In the genomic region with DNA sequence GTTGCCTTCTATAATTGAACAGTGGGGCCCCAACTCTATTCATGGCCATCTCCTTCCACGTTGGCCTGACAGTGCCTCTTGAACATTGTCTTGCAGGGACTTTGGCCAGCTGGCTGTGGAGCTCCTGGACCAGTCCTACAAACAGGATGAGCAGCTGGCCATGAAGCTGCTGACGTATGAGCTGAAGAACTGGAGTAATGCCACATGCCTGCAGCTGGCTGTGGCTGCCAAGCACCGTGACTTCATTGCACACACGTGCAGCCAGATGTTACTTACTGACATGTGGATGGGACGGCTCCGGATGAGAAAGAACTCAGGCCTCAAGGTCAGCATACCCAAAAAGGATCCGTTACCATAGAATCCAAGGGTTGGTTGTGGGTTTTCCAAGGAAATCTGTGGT, we compare ENCODE assay signal across 18 mouse cellular contexts.
DNase-seq lines count a peak whose midpoint lies in the region; ATAC-seq and TF ChIP-seq lines count a peak whose summit lies in the region.
"Had no signal": no experiment of that assay in that cellular context is flagged by ENCODE, and none has a peak within 500 bp of the region (broad histone marks: within the 10 kb centered on the region; RNA-seq: fewer than 3 reads in every experiment).

No protein-coding gene starts in this region.

- H3K9me3 ChIP-seq in kidney, embryonic 16.5 days (ENCODE audit: low read length), result no peaks in the 10 kb centered on the region
- H3K9me3 ChIP-seq: limb, embryonic 15.5 days; midbrain, embryonic 15.5 days; neural tube, embryonic 12.5 days; stomach, embryonic 15.5 days had no signal

- DNase-seq in kidney, adult 2 months, result peak; percentile 27
- no peak for DNase-seq in kidney, adult 9 months
- peak; percentile 74 for DNase-seq in gastrocnemius, postnatal 25 days
- DNase-seq in heart, postnatal 36 days, result peak; percentile 52 to 55
- peak; percentile 87 for DNase-seq in skeletal muscle tissue, adult 2 months (ENCODE audit: low read depth, low spot score)
- no peak for DNase-seq in right cerebral cortex, postnatal 4 days
- no peak for DNase-seq in left cerebral cortex, adult 18-20 months (ENCODE audit: low spot score in 2 of 2)
- DNase-seq: adrenal gland, postnatal 14 days; B cell, adult 2 months; cerebellum, postnatal 14 days had no signal

- ATAC-seq in kidney, embryonic 16.5 days (ENCODE audit: low FRiP score, low TSS enrichment), result no peak
- ATAC-seq: intestine, embryonic 16.5 days; midbrain, embryonic 15.5 days had no signal

- no peak overlapping the region for H3K9ac ChIP-seq in kidney, embryonic 16.5 days (replicated peaks; ENCODE audit: low read length)
- H3K9ac ChIP-seq: limb, embryonic 15.5 days; midbrain, embryonic 15.5 days; neural tube, embryonic 12.5 days; stomach, embryonic 15.5 days had no signal

- TF ChIP-seq POLR2A in kidney, adult 2 months (IDR thresholded peaks at IDR 0.05; ENCODE audit: low read depth, low read length), result no peak

- no peaks in the 10 kb centered on the region for H3K36me3 ChIP-seq in kidney, adult 2 months (ENCODE audit: control insufficient read depth, insufficient read depth, low read length)
- no peaks in the 10 kb centered on the region for H3K36me3 ChIP-seq in kidney, embryonic 16.5 days (ENCODE audit: insufficient read depth, low read length)
- H3K36me3 ChIP-seq: limb, embryonic 15.5 days; midbrain, embryonic 15.5 days; neural tube, embryonic 12.5 days; stomach, embryonic 15.5 days had no signal

- no peak overlapping the region for H3K27ac ChIP-seq in kidney, adult 2 months (ENCODE audit: insufficient read depth, low read depth, low read length)
- H3K27ac ChIP-seq in kidney, embryonic 16.5 days (ENCODE audit: low read length), result no peak overlapping the region
- H3K27ac ChIP-seq: left cerebral cortex, adult 2 months; limb, embryonic 15.5 days; macrophage; midbrain, embryonic 15.5 days; neural tube, embryonic 12.5 days; stomach, embryonic 15.5 days had no signal

- TF ChIP-seq CTCF in kidney, adult 2 months (conservative IDR thresholded peaks at IDR 0.05; ENCODE audit: insufficient read depth, insufficient read length, low read depth, low read length), result no peak

- H3K27me3 ChIP-seq in kidney, adult 2 months (replicated peaks; ENCODE audit: control insufficient read depth, insufficient read depth, low read length), result no peaks in the 10 kb centered on the region
- H3K27me3 ChIP-seq in kidney, embryonic 16.5 days (ENCODE audit: insufficient read depth, low read length), result no peaks in the 10 kb centered on the region
- H3K27me3 ChIP-seq: limb, embryonic 15.5 days; midbrain, embryonic 15.5 days; neural tube, embryonic 12.5 days; stomach, embryonic 15.5 days had no signal

- no peak overlapping the region for H3K4me3 ChIP-seq in kidney, adult 2 months (ENCODE audit: insufficient read depth, low read depth, low read length)
- H3K4me3 ChIP-seq in kidney, embryonic 16.5 days (ENCODE audit: low read length), result no peak overlapping the region
- H3K4me3 ChIP-seq: left cerebral cortex, adult 2 months; limb, embryonic 15.5 days; midbrain, embryonic 15.5 days; neural tube, embryonic 12.5 days; stomach, embryonic 15.5 days had no signal

- intact Hi-C loops in heart, postnatal 36 days (cut with DNase I), result no loop called here

- H3K4me1 ChIP-seq in kidney, adult 2 months (ENCODE audit: control insufficient read depth, insufficient read depth, low read length), result 0 out of 2 replicates have a peak, but pooled peaks cover 3% of the 10 kb centered on the region
- H3K4me1 ChIP-seq in kidney, embryonic 16.5 days (ENCODE audit: insufficient read depth, low read length), result no peaks in the 10 kb centered on the region
- H3K4me1 ChIP-seq: neural tube, embryonic 12.5 days; stomach, embryonic 15.5 days had no signal

- H3K4me2 ChIP-seq in kidney, embryonic 16.5 days (replicated peaks; ENCODE audit: low read depth, low read length), result no peak overlapping the region
- H3K4me2 ChIP-seq: limb, embryonic 15.5 days; midbrain, embryonic 15.5 days; neural tube, embryonic 12.5 days; stomach, embryonic 15.5 days had no signal

- WGBS in kidney, adult 2 months, result 74% methylated on average over 7 of the region's 7 CpGs
- 88% methylated on average over 7 of the region's 7 CpGs for WGBS in kidney, embryonic 16.5 days

Comparison
In these comparisons a context has a peak if more than half of its experiments do, and no peak if none do; other contexts are left out.
1. DNase-seq: peak in kidney, adult 2 months (single experiment), gastrocnemius, postnatal 25 days (single experiment), heart, postnatal 36 days (2 of 2) and skeletal muscle tissue, adult 2 months (single experiment); none in kidney, adult 9 months (single experiment), right cerebral cortex, postnatal 4 days (single experiment) and left cerebral cortex, adult 18-20 months (0 of 2).